In genomic region chr12:16873549-16873948, GRCm38 (mm10) we compare ENCODE assay signal across 12 mouse cellular contexts. TPM values are rescaled to one million over a fixed set of nuclear protein-coding genes. Genes with fewer than 3 reads are reported as not detected.
DNase-seq lines count a peak whose midpoint lies in the region; ATAC-seq and TF ChIP-seq lines count a peak whose summit lies in the region.
"Had no signal": no experiment of that assay in that cellular context is flagged by ENCODE, and none has a peak within 500 bp of the region (broad histone marks: within the 10 kb centered on the region; RNA-seq: fewer than 3 reads in every experiment).

No protein-coding gene starts in this region.

- peak overlapping the region; percentile 31; the same call in 1 of the 2 replicates for H3K9ac ChIP-seq in lung, embryonic 16.5 days (ENCODE audit: low read length)
- H3K9ac ChIP-seq: hindbrain, embryonic 13.5 days; liver, embryonic 14.5 days; midbrain, embryonic 12.5 days had no signal

- no peak overlapping the region for H3K4me2 ChIP-seq in lung, embryonic 16.5 days (ENCODE audit: low read depth, low read length)
- H3K4me2 ChIP-seq: hindbrain, embryonic 13.5 days; midbrain, embryonic 12.5 days had no signal

- H3K4me1 ChIP-seq in kidney, adult 2 months (ENCODE audit: control insufficient read depth, insufficient read depth, low read length): peaks cover 28% of the 10 kb centered on the region
- peaks cover 82% of the 10 kb centered on the region for H3K4me1 ChIP-seq in lung, embryonic 16.5 days (replicated peaks; ENCODE audit: control insufficient read depth, insufficient read depth, low read length)
- H3K4me1 ChIP-seq in embryonic fibroblast, embryonic 13.5 days (ENCODE audit: control insufficient read depth, insufficient read depth, low read length): peaks cover 36% of the 10 kb centered on the region

- no peak for TF ChIP-seq CTCF in kidney, adult 2 months (conservative IDR thresholded peaks at IDR 0.05; ENCODE audit: insufficient read depth, insufficient read length, low read depth, low read length)
- no peak for TF ChIP-seq CTCF in embryonic fibroblast, embryonic 13.5 days (IDR thresholded peaks at IDR 0.05; ENCODE audit: borderline replicate concordance, insufficient read depth, low read length)

- DNase-seq in kidney, adult 2 months: no peak
- DNase-seq in kidney, postnatal 4 days: no peak
- no peak for DNase-seq in lung, postnatal 36 days
- DNase-seq in cerebellum, adult 8-10 months: peak; percentile 67
- no peak for DNase-seq in embryo, embryonic 10.5 days (ENCODE audit: low spot score)
- DNase-seq in yolk sac, embryonic 10.5 days (ENCODE audit: low spot score): no peak
- DNase-seq: spleen, adult 18-20 months had no signal

- no peaks in the 10 kb centered on the region for H3K36me3 ChIP-seq in kidney, adult 2 months (ENCODE audit: control insufficient read depth, insufficient read depth, low read length)
- H3K36me3 ChIP-seq in lung, embryonic 16.5 days (ENCODE audit: control insufficient read depth, insufficient read depth, low read length): no peaks in the 10 kb centered on the region
- H3K36me3 ChIP-seq: hindbrain, embryonic 13.5 days; midbrain, embryonic 12.5 days had no signal

- H3K27ac ChIP-seq in kidney, adult 2 months (ENCODE audit: insufficient read depth, low read depth, low read length): peak overlapping the region; percentile 29; the same call in 1 of the 2 replicates
- H3K27ac ChIP-seq in lung, embryonic 16.5 days (ENCODE audit: low read length): peak overlapping the region; percentile 81
- peak overlapping the region; percentile 75 for H3K27ac ChIP-seq in embryonic fibroblast, embryonic 13.5 days (ENCODE audit: insufficient read depth, low read length)
- H3K27ac ChIP-seq: hindbrain, embryonic 13.5 days; liver, embryonic 14.5 days; midbrain, embryonic 12.5 days had no signal

- no peaks in the 10 kb centered on the region for H3K9me3 ChIP-seq in lung, embryonic 16.5 days (ENCODE audit: control insufficient read depth, low read length)
- H3K9me3 ChIP-seq: hindbrain, embryonic 13.5 days; midbrain, embryonic 12.5 days had no signal

- no peak for TF ChIP-seq POLR2A in kidney, adult 2 months (IDR thresholded peaks at IDR 0.05; ENCODE audit: low read depth, low read length)
- TF ChIP-seq POLR2A in embryonic fibroblast, embryonic 13.5 days (IDR thresholded peaks at IDR 0.05; ENCODE audit: low read depth, low read length): no peak

- no peak overlapping the region for H3K4me3 ChIP-seq in kidney, adult 2 months (ENCODE audit: insufficient read depth, low read depth, low read length)
- no peak overlapping the region for H3K4me3 ChIP-seq in lung, embryonic 16.5 days (ENCODE audit: low read length)
- H3K4me3 ChIP-seq in embryonic fibroblast, embryonic 13.5 days (ENCODE audit: insufficient read depth, low read length): no peak overlapping the region
- H3K4me3 ChIP-seq: hindbrain, embryonic 13.5 days; midbrain, embryonic 12.5 days had no signal

- no peaks in the 10 kb centered on the region for H3K27me3 ChIP-seq in kidney, adult 2 months (replicated peaks; ENCODE audit: control insufficient read depth, insufficient read depth, low read length)
- H3K27me3 ChIP-seq in lung, embryonic 16.5 days (ENCODE audit: control insufficient read depth, insufficient read depth, low read depth, low read length): no peaks in the 10 kb centered on the region
- H3K27me3 ChIP-seq: hindbrain, embryonic 13.5 days; midbrain, embryonic 12.5 days had no signal

- 90% methylated on average over 7 of the region's 7 CpGs for WGBS in kidney, adult 2 months
- 41% methylated on average over 7 of the region's 7 CpGs for WGBS in lung, embryonic 16.5 days

- ATAC-seq in lung, embryonic 16.5 days (ENCODE audit: low read depth): no peak

RNA-seq across cellular contexts. Expression of gene Rock2, which starts 21.1 kb away (rescaled TPM):
- 4.4 and 5.9 TPM in 2 replicates for polyA plus RNA-seq in kidney, adult 2 months (2012; rRNA removed)
- polyA plus RNA-seq in lung, embryonic 16.5 days (2015; fragmentation: Nextera tagmentation; extraction: Ambion mirVana): 15.3 and 15.7 TPM in 2 replicates
- polyA plus RNA-seq in embryonic fibroblast, embryonic 13.5 days (2011; ENCODE audit: insufficient read length, low read depth, missing spikeins): 168 and 255 TPM in 2 replicates

Comparison
In these comparisons a context has a peak if more than half of its experiments do, and no peak if none do; other contexts are left out.
1. H3K27ac ChIP-seq: peak in every context shown above with its lines; median percentile 81 in lung, embryonic 16.5 days; 75 in embryonic fibroblast, embryonic 13.5 days; 29 in kidney, adult 2 months.
2. RNA of gene Rock2, which starts 21.1 kb away (polyA plus RNA-seq): 168 to 255 TPM in embryonic fibroblast, embryonic 13.5 days; 15.3 to 15.7 TPM in lung, embryonic 16.5 days and 4.4 to 5.9 TPM in kidney, adult 2 months; every median in the first group is over 10 times any median in the second.